Mouse (Mus musculus) erythroblast, embryonic 14.5 days (primary cell): ENCODE measurements around the gene Oard1.

Experiments
- GATA1 ChIP-seq: IDR thresholded peaks from 2 replicates; pipeline ENCODE4 v1.6.1; 2012; ENCODE audit warnings: low read length, inconsistent platforms, mixed read lengths
- TAL1 ChIP-seq: IDR thresholded peaks from 3 replicates; pipeline ENCODE4 v1.6.1; 2012; ENCODE audit warnings: low read length, inconsistent platforms, mixed read lengths

DNA sequence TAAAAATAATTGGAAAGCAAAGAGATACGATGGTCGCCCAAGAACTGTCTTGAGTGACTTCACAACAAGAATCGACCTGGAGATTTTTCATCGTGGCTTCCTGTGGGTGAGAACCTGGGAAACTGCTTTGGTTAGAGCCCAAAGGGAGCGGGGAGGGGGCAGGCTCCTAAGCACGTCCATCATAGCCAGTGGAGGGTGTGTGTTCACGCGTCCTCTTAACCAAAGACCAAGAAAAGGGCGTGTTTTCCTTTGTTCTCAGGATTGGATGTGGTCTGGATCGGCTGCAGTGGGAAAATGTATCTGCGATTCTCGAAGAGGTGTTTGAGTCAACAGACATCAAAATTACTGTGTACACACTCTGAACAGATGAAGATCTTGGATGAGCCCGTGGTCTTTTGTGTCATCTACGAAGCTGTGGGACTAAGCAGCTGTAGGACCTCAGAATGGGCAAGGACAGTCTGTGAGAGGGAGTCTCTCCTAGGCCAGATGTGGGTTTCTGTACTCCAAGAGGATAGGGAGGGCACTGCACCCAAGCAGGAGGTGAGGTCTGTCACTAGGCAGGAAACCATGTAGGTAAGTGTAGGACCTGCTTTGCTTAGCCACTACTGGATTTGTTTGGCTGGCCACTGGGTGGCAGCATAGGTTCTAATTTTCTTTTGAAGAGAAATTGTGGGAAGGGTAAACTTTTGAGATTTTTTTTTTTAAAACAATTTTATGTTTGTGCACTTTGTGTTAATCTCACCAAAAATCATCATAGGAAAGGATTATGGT lies 6.8 kb downstream of the Oard1 start:
- TF ChIP-seq GATA1: no peak
- no peak for TF ChIP-seq TAL1
